Mouse (Mus musculus) MEL (cell line): ENCODE data around the gene Sucla2.

Source experiments
- CTCF ChIP-seq, 3 experiments: IDR thresholded peaks in 2 of 3; conservative IDR thresholded peaks in 1 of 3; 2 replicates each; pipeline ENCODE4 v1.5.1; 2011 to 2012; ENCODE audit warnings: low read length in 3 of 3, low read depth in 2 of 3, mild to moderate bottlenecking in 2 of 3, improper control_type of control experiment in 1 of 3, inconsistent platforms in 1 of 3, mixed read lengths in 1 of 3, moderate library complexity in 1 of 3; ENCODE audit not compliant: control insufficient read depth in 1 of 3, insufficient read depth in 1 of 3, poor library complexity in 1 of 3, severe bottlenecking in 1 of 3
- EP300 ChIP-seq, 2 experiments: IDR thresholded peaks; 2 replicates each; pipeline ENCODE4 v1.6.1; 2011; ENCODE audit warnings: improper control_type of control experiment in 2 of 2, low read length in 2 of 2, low read depth in 1 of 2, mild to moderate bottlenecking in 1 of 2
- GATA1 ChIP-seq: IDR thresholded peaks from 2 replicates; pipeline ENCODE4 v1.6.1; 2011; ENCODE audit warnings: low read depth, low read length, improper control_type of control experiment
- KAT2A ChIP-seq: conservative IDR thresholded peaks from 2 replicates; pipeline ENCODE4 v1.6.1; 2012; ENCODE audit warnings: low read depth, low read length, improper control_type of control experiment, inconsistent platforms
- NRF1 ChIP-seq: IDR thresholded peaks from 2 replicates; pipeline ENCODE4 v1.6.1; 2014; ENCODE audit warnings: low read depth, mild to moderate bottlenecking, inconsistent platforms, low read length, improper control_type of control experiment, moderate library complexity; ENCODE audit not compliant: poor library complexity, insufficient read depth, severe bottlenecking
- POLR2A ChIP-seq, 2 experiments: IDR thresholded peaks; 2 replicates each; pipeline ENCODE4 v1.6.1; 2011 to 2012; ENCODE audit warnings: low read length in 2 of 2, mild to moderate bottlenecking in 2 of 2, control low read depth in 1 of 2, improper control_type of control experiment in 1 of 2, low read depth in 1 of 2, moderate library complexity in 1 of 2; ENCODE audit not compliant: control insufficient read depth in 1 of 2, insufficient read depth in 1 of 2, poor library complexity in 1 of 2
- RCOR1 ChIP-seq: IDR thresholded peaks from 2 replicates; pipeline ENCODE4 v1.6.1; 2012; ENCODE audit warnings: low read depth, mild to moderate bottlenecking, inconsistent platforms, low read length, improper control_type of control experiment
- TCF12 ChIP-seq: IDR thresholded peaks from 2 replicates; pipeline ENCODE4 v1.6.1; 2014; ENCODE audit warnings: low read depth, mild to moderate bottlenecking, inconsistent platforms, low read length, improper control_type of control experiment, moderate library complexity
- USF1 ChIP-seq: IDR thresholded peaks from 2 replicates; pipeline ENCODE4 v1.6.1; 2014; ENCODE audit warnings: low read depth, mild to moderate bottlenecking, inconsistent platforms, low read length, improper control_type of control experiment, moderate library complexity

DNA sequence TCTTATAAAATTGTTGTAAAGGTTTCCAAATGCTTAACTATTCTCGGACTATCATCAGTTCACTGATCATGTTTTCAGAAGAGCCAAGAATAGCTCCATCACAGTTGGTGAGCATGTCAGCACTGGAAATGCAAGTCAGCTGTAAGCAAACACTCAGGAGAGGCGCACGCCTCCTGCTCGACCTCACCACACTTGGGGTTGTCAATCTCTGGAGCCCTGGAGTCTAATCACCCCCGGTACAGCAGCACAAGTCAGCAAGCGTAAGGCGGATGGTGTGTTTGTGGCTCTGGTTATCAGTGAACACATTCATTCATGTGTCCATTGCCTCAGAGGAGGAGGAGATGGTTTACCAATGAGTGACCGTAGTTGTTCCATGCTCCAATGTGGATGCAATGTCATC lies 74.6 kb downstream of the Sucla2 start:
- no peak for TF ChIP-seq CTCF (IDR thresholded peaks at IDR 0.05 in 2 of 3, conservative IDR thresholded peaks at IDR 0.05 in 1 of 3; ENCODE audit: control insufficient read depth in 1 of 3, insufficient read depth in 1 of 3, low read depth in 2 of 3, low read length in 3 of 3, poor library complexity in 1 of 3, severe bottlenecking in 1 of 3)
- no peak for TF ChIP-seq GATA1
- TF ChIP-seq EP300 (IDR thresholded peaks at IDR 0.05; ENCODE audit: low read depth in 1 of 2, low read length in 2 of 2) = no peak
- TF ChIP-seq POLR2A (IDR thresholded peaks at IDR 0.05; ENCODE audit: control insufficient read depth in 1 of 2, insufficient read depth in 1 of 2, low read depth in 1 of 2, low read length in 2 of 2, poor library complexity in 1 of 2) = no peak
- TF ChIP-seq USF1 = no peak
- TF ChIP-seq NRF1 = no peak
- TF ChIP-seq RCOR1 = no peak
- no peak for TF ChIP-seq TCF12
- no peak for TF ChIP-seq KAT2A
